Mouse (Mus musculus) ovary, postnatal 10 days (tissue): ENCODE results near the gene Csl.

Source experiments
- DNase-seq: peaks from one replicate; pipeline ENCODE4 v3.0.0; 2022; ENCODE audit warnings: low spot score

The Csl gene

GRCm38 (mm10) chr10:99759558-99759957 is at the start of gene Csl:
Gene Csl (minus strand): TSS chr10:99759658.
- DNase-seq: no peak

- no peak for DNase-seq
These were observed 30.0 kb upstream of the Csl start for GRCm38 (mm10) chr10:99789418-99789817.

- DNase-seq: no peak
These were observed 15.0 kb upstream of the Csl start for GRCm38 (mm10) chr10:99774228-99775120.

GRCm38 (mm10) chr10:99750146-99750545 is 9.3 kb downstream of the Csl start:
- no peak for DNase-seq

GRCm38 (mm10) chr10:99748668-99749260 is 10.7 kb downstream of the Csl start:
- DNase-seq: no peak

- DNase-seq: no peak
These were observed 11.4 kb downstream of the Csl start for GRCm38 (mm10) chr10:99748009-99748408.

- no peak for DNase-seq
These were observed 17.7 kb downstream of the Csl start for GRCm38 (mm10) chr10:99741609-99742280.

- DNase-seq: no peak
These were observed 46.3 kb downstream of the Csl start for GRCm38 (mm10) chr10:99713129-99713528.

GRCm38 (mm10) chr10:99711567-99711966 is 47.9 kb downstream of the Csl start:
- DNase-seq: no peak
